Mouse (Mus musculus): ENCODE data around the gene Ccnb1ip1. TPM values are rescaled to one million over a fixed set of nuclear protein-coding genes. Genes with fewer than 3 reads are reported as not detected.

The Ccnb1ip1 gene
- polyA plus RNA-seq, 1 experiment from 2014 or later, result not detected

- WGBS, result 81% methylated on average over 1 of the region's 1 CpGs
- ATAC-seq (replicated peaks; ENCODE audit: insufficient number of reproducible peaks, low FRiP score, low TSS enrichment, low read depth) (no peak), DNase-seq (ENCODE audit: low spot score) (no peak)
- H3K4me3 ChIP-seq (ENCODE audit: low read depth, low read length), result no peak overlapping the region
- H3K9me3 ChIP-seq (replicated peaks; ENCODE audit: control insufficient read depth, low read length), result no peaks in the 10 kb centered on the region
- H3K9ac ChIP-seq (replicated peaks; ENCODE audit: low read length), result no peak overlapping the region
- no peaks in the 10 kb centered on the region for H3K36me3 ChIP-seq (replicated peaks; ENCODE audit: control insufficient read depth, insufficient read depth, low read depth, low read length)
- H3K27ac ChIP-seq (replicated peaks; ENCODE audit: low read depth, low read length), result no peak overlapping the region
- no peak overlapping the region for H3K4me2 ChIP-seq (ENCODE audit: low read depth, low read length)
- no peaks in the 10 kb centered on the region for H3K4me1 ChIP-seq (ENCODE audit: control insufficient read depth, insufficient read depth, low read length)
- no peaks in the 10 kb centered on the region for H3K27me3 ChIP-seq (ENCODE audit: control insufficient read depth, insufficient read depth, low read length)
Observed at GRCm38 (mm10) chr14:50796464-50796863, 11.1 kb downstream of the Ccnb1ip1 start.

DNA sequence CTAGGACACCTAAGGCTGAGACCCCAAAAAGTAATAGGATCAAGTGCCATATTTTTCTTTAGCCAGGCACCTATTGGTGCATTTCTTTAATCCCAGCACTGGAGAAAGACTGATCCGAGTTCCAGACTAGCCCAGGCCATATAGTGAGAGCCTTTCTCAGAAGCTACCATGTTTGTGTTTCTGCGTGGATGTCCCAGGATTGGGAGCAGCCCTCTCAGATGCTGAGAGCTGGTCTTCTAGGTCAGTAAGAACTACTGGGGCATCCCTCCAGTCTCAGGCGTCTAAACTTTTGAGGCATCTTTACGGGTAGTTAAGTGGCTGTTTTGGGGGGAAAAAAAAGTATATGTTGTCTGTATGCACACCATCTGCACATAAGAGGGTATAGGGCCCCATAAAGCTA lies 11.6 kb downstream of the Ccnb1ip1 start:
- Histone ChIP-seq H3K9me3 (replicated peaks; ENCODE audit: control insufficient read depth, low read length) (no peaks in the 10 kb centered on the region), H3K27me3 (ENCODE audit: control insufficient read depth, insufficient read depth, low read length) (no peaks in the 10 kb centered on the region), H3K27ac (replicated peaks; ENCODE audit: low read depth, low read length) (no peak overlapping the region), H3K4me1 (ENCODE audit: control insufficient read depth, insufficient read depth, low read length) (no peaks in the 10 kb centered on the region), H3K36me3 (replicated peaks; ENCODE audit: control insufficient read depth, insufficient read depth, low read depth, low read length) (no peaks in the 10 kb centered on the region), H3K4me2 (ENCODE audit: low read depth, low read length) (no peak overlapping the region), H3K4me3 (ENCODE audit: low read depth, low read length) (no peak overlapping the region), H3K9ac (replicated peaks; ENCODE audit: low read length) (no peak overlapping the region)
- DNase-seq (ENCODE audit: low spot score), result no peak
- 88% methylated on average over 4 of the region's 4 CpGs for WGBS
- ATAC-seq (replicated peaks; ENCODE audit: insufficient number of reproducible peaks, low FRiP score, low TSS enrichment, low read depth), result no peak

DNA sequence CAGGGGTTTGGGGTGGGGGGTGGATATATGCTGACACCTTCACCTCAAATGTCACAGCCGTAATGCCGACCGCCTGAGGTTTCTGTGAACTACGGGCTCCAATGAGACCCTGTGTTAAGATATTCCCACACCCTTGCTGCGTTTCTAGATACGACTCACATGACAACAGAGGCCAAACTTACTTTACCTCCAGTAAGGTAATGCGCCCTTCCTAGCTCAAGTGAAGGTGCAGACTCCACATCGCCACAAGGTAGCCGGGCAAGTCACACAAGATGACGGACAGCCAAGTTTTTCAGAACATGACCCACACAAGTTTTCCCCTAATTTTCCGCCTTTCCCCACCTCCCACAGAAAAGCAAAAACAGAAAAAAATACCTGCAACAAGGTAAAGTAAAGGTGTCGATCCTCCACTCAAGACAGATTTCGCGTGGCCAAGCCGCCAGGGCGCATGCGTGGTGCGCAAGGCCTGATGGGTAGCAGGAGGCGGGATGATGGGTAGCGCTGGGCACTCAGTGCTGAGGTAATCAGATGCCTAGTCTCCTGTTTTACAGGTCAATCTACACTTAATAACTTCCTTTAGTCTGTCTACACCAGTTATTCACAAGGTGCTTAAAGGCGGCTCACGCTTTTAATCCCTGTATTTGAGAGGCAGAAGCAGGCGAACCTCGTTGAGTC lies 12.1 kb downstream of the Ccnb1ip1 start:
- H3K9me3 ChIP-seq (replicated peaks; ENCODE audit: control insufficient read depth, low read length), result no peaks in the 10 kb centered on the region
- H3K27ac ChIP-seq (replicated peaks; ENCODE audit: low read depth, low read length), result no peak overlapping the region
- H3K9ac ChIP-seq (replicated peaks; ENCODE audit: low read length), result no peak overlapping the region
- H3K4me1 ChIP-seq (ENCODE audit: control insufficient read depth, insufficient read depth, low read length), result no peaks in the 10 kb centered on the region
- ATAC-seq (replicated peaks; ENCODE audit: insufficient number of reproducible peaks, low FRiP score, low TSS enrichment, low read depth), result no peak
- no peaks in the 10 kb centered on the region for H3K36me3 ChIP-seq (replicated peaks; ENCODE audit: control insufficient read depth, insufficient read depth, low read depth, low read length)
- 92% methylated on average over 24 of the region's 24 CpGs for WGBS
- no peak overlapping the region for H3K4me3 ChIP-seq (ENCODE audit: low read depth, low read length)
- DNase-seq (ENCODE audit: low spot score), result no peak
- H3K27me3 ChIP-seq (ENCODE audit: control insufficient read depth, insufficient read depth, low read length), result no peaks in the 10 kb centered on the region
- no peak overlapping the region for H3K4me2 ChIP-seq (ENCODE audit: low read depth, low read length)

GRCm38 (mm10) chr14:50788157-50788556 lies 19.4 kb downstream of the Ccnb1ip1 start:
- 10% methylated on average over 2 of the region's 2 CpGs for WGBS
- ATAC-seq (replicated peaks; ENCODE audit: insufficient number of reproducible peaks, low FRiP score, low TSS enrichment, low read depth), result no peak
- peak; percentile 52 for DNase-seq (ENCODE audit: low spot score)
- H3K4me2 ChIP-seq (ENCODE audit: low read depth, low read length), result no peak overlapping the region
- no peaks in the 10 kb centered on the region for H3K27me3 ChIP-seq (ENCODE audit: control insufficient read depth, insufficient read depth, low read length)
- H3K9ac ChIP-seq (replicated peaks; ENCODE audit: low read length), result no peak overlapping the region
- no peaks in the 10 kb centered on the region for H3K9me3 ChIP-seq (replicated peaks; ENCODE audit: control insufficient read depth, low read length)
- no peak overlapping the region for H3K27ac ChIP-seq (replicated peaks; ENCODE audit: low read depth, low read length)
- H3K4me1 ChIP-seq (ENCODE audit: control insufficient read depth, insufficient read depth, low read length), result no peaks in the 10 kb centered on the region
- no peaks in the 10 kb centered on the region for H3K36me3 ChIP-seq (replicated peaks; ENCODE audit: control insufficient read depth, insufficient read depth, low read depth, low read length)
- H3K4me3 ChIP-seq (ENCODE audit: low read depth, low read length), result no peak overlapping the region

- ATAC-seq (replicated peaks; ENCODE audit: insufficient number of reproducible peaks, low FRiP score, low TSS enrichment, low read depth), result peak; percentile 80
- no peaks in the 10 kb centered on the region for H3K4me1 ChIP-seq (ENCODE audit: control insufficient read depth, insufficient read depth, low read length)
- peak within 1 kb of the TSS; percentile 19 for H3K4me2 ChIP-seq (ENCODE audit: low read depth, low read length)
- WGBS, result 1% methylated on average over 21 of the region's 21 CpGs
- 0 out of 2 replicates have a peak within 1 kb of the TSS, but pooled peaks have one; percentile 11 for H3K27ac ChIP-seq (replicated peaks; ENCODE audit: low read depth, low read length)
- H3K4me3 ChIP-seq (ENCODE audit: low read depth, low read length), result peak within 1 kb of the TSS; percentile 83
- H3K9ac ChIP-seq (replicated peaks; ENCODE audit: low read length), result peak within 1 kb of the TSS; percentile 84
- peak; percentile 92 for DNase-seq (ENCODE audit: low spot score)
- H3K9me3 ChIP-seq (replicated peaks; ENCODE audit: control insufficient read depth, low read length), result no peaks in the 10 kb centered on the region
- peaks cover 3% of the 10 kb centered on the region; the same call in 1 of the 2 replicates for H3K36me3 ChIP-seq (replicated peaks; ENCODE audit: control insufficient read depth, insufficient read depth, low read depth, low read length)
- H3K27me3 ChIP-seq (ENCODE audit: control insufficient read depth, insufficient read depth, low read length), result no peaks in the 10 kb centered on the region
Observed at GRCm38 (mm10) chr14:50785251-50785637, 22.3 kb downstream of the Ccnb1ip1 start, which contains the start of gene Ttc5. Gene Ttc5, minus strand, starts transcription at chr14:50785519.

DNA sequence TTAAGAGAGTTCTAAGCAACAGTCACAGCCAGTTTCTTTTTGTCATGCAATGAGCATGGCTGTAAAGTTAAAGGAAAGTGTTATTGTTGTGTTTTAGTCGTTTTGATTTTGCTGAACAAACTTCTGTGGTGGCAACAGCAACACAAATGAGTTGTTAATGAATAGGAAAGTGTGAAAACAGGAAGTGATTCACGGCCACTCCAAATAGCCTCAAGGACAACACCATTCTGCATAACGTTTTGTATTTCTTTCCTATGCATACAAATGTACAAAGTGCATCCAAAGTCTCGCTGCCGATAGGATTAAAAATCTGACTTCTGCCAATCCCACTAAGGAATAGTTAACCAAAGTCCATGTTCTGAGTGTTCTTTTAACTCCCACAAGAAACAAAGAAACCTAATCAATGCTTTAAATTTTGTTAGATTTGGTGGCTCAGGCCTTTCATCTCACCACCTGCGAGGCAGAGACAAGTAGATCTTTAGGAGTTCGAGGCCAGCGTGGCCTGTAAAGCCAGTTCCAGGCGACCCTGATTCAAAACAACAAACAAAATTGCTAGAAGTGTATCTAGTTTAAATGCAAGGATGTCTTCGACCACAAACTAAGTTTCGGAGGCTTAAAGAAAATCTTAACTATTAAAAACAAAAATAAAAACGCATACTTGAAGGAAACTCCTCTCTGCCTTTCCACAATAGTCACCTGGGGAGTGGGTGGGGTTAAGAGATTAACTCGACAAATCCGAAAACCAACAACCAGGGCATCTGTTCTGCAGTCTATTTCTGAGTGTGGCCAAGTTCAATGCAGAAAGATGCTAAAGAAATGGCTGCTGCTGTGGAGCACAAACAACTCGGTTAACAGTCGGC lies 22.9 kb downstream of the Ccnb1ip1 start:
- DNase-seq (ENCODE audit: low spot score) (peak; percentile 18), ATAC-seq (replicated peaks; ENCODE audit: insufficient number of reproducible peaks, low FRiP score, low TSS enrichment, low read depth) (no peak)
- peak overlapping the region; percentile 83 for H3K4me3 ChIP-seq (ENCODE audit: low read depth, low read length)
- H3K9me3 ChIP-seq (replicated peaks; ENCODE audit: control insufficient read depth, low read length), result no peaks in the 10 kb centered on the region
- peaks cover 3% of the 10 kb centered on the region; the same call in 1 of the 2 replicates for H3K36me3 ChIP-seq (replicated peaks; ENCODE audit: control insufficient read depth, insufficient read depth, low read depth, low read length)
- H3K27ac ChIP-seq (replicated peaks; ENCODE audit: low read depth, low read length), result 0 out of 2 replicates have a peak overlapping the region, but pooled peaks have one; percentile 11
- 27% methylated on average over 16 of the region's 16 CpGs for WGBS
- H3K4me2 ChIP-seq (ENCODE audit: low read depth, low read length), result peak overlapping the region; percentile 19
- no peaks in the 10 kb centered on the region for H3K27me3 ChIP-seq (ENCODE audit: control insufficient read depth, insufficient read depth, low read length)
- H3K9ac ChIP-seq (replicated peaks; ENCODE audit: low read length), result peak overlapping the region; percentile 84
- no peaks in the 10 kb centered on the region for H3K4me1 ChIP-seq (ENCODE audit: control insufficient read depth, insufficient read depth, low read length)

DNA sequence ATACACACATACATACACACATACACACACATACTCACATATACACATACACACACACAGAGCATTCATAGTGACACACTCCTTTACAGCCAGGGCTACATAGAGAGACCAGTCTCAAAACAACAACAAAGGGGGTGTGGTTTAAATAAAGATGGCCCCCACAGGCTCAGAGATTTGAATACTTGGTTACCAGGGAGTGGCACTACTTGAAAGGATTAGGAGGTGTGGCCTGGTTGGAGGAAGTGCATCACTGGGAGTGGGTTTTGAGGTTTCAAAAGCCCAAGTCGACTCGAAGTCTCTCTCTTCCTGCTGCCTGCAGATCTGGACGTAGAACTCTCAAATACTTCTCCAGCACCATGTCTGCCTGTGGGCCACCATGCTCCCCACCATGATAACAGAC lies 25.4 kb downstream of the Ccnb1ip1 start:
- Histone ChIP-seq H3K9me3 (replicated peaks; ENCODE audit: control insufficient read depth, low read length) (no peaks in the 10 kb centered on the region), H3K36me3 (replicated peaks; ENCODE audit: control insufficient read depth, insufficient read depth, low read depth, low read length) (peaks cover 5% of the 10 kb centered on the region; the same call in 1 of the 2 replicates), H3K27ac (replicated peaks; ENCODE audit: low read depth, low read length) (no peak overlapping the region), H3K4me3 (ENCODE audit: low read depth, low read length) (no peak overlapping the region), H3K4me2 (ENCODE audit: low read depth, low read length) (no peak overlapping the region), H3K9ac (replicated peaks; ENCODE audit: low read length) (no peak overlapping the region), H3K27me3 (ENCODE audit: control insufficient read depth, insufficient read depth, low read length) (no peaks in the 10 kb centered on the region), H3K4me1 (ENCODE audit: control insufficient read depth, insufficient read depth, low read length) (no peaks in the 10 kb centered on the region)
- 95% methylated on average over 3 of the region's 3 CpGs for WGBS
- DNase-seq (ENCODE audit: low spot score) (no peak), ATAC-seq (replicated peaks; ENCODE audit: insufficient number of reproducible peaks, low FRiP score, low TSS enrichment, low read depth) (no peak)

DNA sequence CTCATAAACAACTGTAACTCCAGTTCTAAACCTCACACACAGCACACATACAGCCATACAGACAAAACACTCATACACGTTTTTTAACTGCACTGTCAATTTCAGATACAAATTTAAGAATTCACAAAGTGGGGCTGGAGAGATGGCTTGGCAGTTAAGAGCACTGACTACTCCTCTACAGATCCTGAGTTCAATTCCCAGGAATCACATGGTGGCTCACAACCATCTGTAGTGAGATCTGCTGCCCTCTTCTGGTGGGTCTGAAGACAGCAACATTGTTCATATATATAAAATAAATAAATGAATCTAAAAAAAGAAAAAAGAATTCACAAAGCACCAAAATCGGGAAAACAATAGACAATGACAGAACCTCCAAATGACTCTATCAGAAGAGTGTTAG lies 36.2 kb downstream of the Ccnb1ip1 start:
- 76% methylated on average over 2 of the region's 2 CpGs for WGBS
- H3K36me3 ChIP-seq (replicated peaks; ENCODE audit: control insufficient read depth, insufficient read depth, low read depth, low read length), result peaks cover 10% of the 10 kb centered on the region
- peak; percentile 17 for DNase-seq (ENCODE audit: low spot score)

More for the DNA sequence above, 36.2 kb downstream of the Ccnb1ip1 start:
- ATAC-seq (replicated peaks; ENCODE audit: insufficient number of reproducible peaks, low FRiP score, low TSS enrichment, low read depth), result no peak
- H3K4me3 ChIP-seq (ENCODE audit: low read depth, low read length), result no peak overlapping the region
- no peaks in the 10 kb centered on the region for H3K9me3 ChIP-seq (replicated peaks; ENCODE audit: control insufficient read depth, low read length)
- H3K4me1 ChIP-seq (ENCODE audit: control insufficient read depth, insufficient read depth, low read length), result no peaks in the 10 kb centered on the region
- no peak overlapping the region for H3K4me2 ChIP-seq (ENCODE audit: low read depth, low read length)
- no peak overlapping the region for H3K9ac ChIP-seq (replicated peaks; ENCODE audit: low read length)
- no peak overlapping the region for H3K27ac ChIP-seq (replicated peaks; ENCODE audit: low read depth, low read length)
- no peaks in the 10 kb centered on the region for H3K27me3 ChIP-seq (ENCODE audit: control insufficient read depth, insufficient read depth, low read length)

All from embryonic facial prominence, embryonic 11.5 days (tissue).